Mouse (Mus musculus): ENCODE data around the gene Fktn. TPM values are rescaled to one million over a fixed set of nuclear protein-coding genes. Genes with fewer than 3 reads are reported as not detected.
"Not testable (repeated sequence)": the region's sequence is repeated elsewhere in the genome, so short reads cannot be mapped to it uniquely, and the experiment has no call there.

Gene Fktn
- total RNA-seq (2014; rRNA removed) (5.6 and 5.8 TPM in 2 replicates), polyA plus RNA-seq (2012; rRNA removed) (2.0 and 2.3 TPM in 2 replicates)

DNA sequence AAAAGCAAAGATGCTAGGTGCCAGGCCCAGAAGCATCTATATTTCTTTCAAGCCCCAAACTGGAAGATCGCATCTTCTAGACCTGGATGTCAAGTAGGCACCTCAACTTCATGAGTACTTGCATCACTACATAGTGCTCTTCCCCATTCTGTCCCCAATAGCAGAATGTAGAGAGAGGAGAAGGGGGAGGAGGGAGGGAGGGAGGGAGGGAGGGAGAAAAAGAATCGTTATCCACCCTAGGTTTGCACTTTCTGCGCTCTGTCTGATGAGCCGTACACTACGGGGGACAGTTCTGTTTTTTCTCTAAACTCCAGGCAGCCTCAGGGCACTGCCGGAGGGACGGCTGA, at the start of gene Fktn:
Gene Fktn, plus strand, starts transcription at position 295 of the 347 bp plus-strand sequence.
- Histone ChIP-seq H3K36me3 (ENCODE audit: control insufficient read depth, insufficient read depth, low read length) (no peaks in the 10 kb centered on the region), H3K4me3 (ENCODE audit: insufficient read depth, low read depth, low read length) (peak within 1 kb of the TSS; percentile 86), H3K27ac (replicated peaks; ENCODE audit: insufficient read depth, low read depth, low read length) (peak within 1 kb of the TSS; percentile 84), H3K79me2 (ENCODE audit: control insufficient read depth, insufficient read depth, low read length) (peaks cover 2% of the 10 kb centered on the region; the same call in 1 of the 2 replicates), H3K27me3 (ENCODE audit: control insufficient read depth, insufficient read depth, low read length) (no peaks in the 10 kb centered on the region), H3K9ac (ENCODE audit: low read depth, low read length) (peak within 1 kb of the TSS; percentile 93), H3K4me1 (ENCODE audit: control insufficient read depth, insufficient read depth, low read length) (no peaks in the 10 kb centered on the region)
- WGBS: 6% methylated on average over 7 of the region's 7 CpGs
- TF ChIP-seq POLR2A (IDR thresholded peaks at IDR 0.05; ENCODE audit: extremely low read depth, insufficient read depth, low read length): no peak
- TF ChIP-seq CTCF (IDR thresholded peaks at IDR 0.05; ENCODE audit: low read depth, low read length): no peak
- no peak for DNase-seq (ENCODE audit: extremely low read depth, low read depth, low spot score)

GRCm38 (mm10) chr4:53682092-53682491, 31.7 kb upstream of the Fktn start:
- no peak overlapping the region for H3K4me3 ChIP-seq (ENCODE audit: insufficient read depth, low read depth, low read length)
- no peaks in the 10 kb centered on the region for H3K4me1 ChIP-seq (ENCODE audit: control insufficient read depth, insufficient read depth, low read length)
- no peak overlapping the region for H3K27ac ChIP-seq (replicated peaks; ENCODE audit: insufficient read depth, low read depth, low read length)
- no peaks in the 10 kb centered on the region for H3K27me3 ChIP-seq (ENCODE audit: control insufficient read depth, insufficient read depth, low read length)
- 76% methylated on average over 8 of the region's 8 CpGs for WGBS
- TF ChIP-seq CTCF (IDR thresholded peaks at IDR 0.05; ENCODE audit: low read depth, low read length) (no peak), POLR2A (IDR thresholded peaks at IDR 0.05; ENCODE audit: extremely low read depth, insufficient read depth, low read length) (no peak)
- DNase-seq (ENCODE audit: extremely low read depth, low read depth, low spot score): no peak
- H3K9ac ChIP-seq (ENCODE audit: low read depth, low read length): no peak overlapping the region
- H3K79me2 ChIP-seq (ENCODE audit: control insufficient read depth, insufficient read depth, low read length): no peaks in the 10 kb centered on the region
- no peaks in the 10 kb centered on the region for H3K36me3 ChIP-seq (ENCODE audit: control insufficient read depth, insufficient read depth, low read length)

DNA sequence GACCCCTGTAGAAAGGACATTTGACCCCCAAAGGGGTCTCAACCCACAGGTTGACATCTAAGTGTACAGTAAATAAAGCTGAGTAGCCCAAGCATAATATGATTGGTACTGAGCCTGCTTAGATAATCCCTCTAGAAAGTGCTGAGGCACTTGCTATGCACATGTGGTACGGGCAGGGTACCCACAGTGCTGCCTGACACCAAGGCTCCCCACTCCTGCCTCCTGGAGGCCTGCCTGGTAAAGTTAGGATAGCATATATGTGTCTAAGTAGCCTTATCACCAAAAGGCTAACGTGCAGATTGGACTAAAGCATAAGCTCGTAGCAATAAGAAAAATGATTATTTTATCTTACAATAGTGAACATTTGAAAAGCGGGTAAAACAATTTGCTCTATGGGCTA, 24.8 kb upstream of the Fktn start:
- H3K36me3 ChIP-seq (ENCODE audit: control insufficient read depth, insufficient read depth, low read length): no peaks in the 10 kb centered on the region
- 90% methylated on average over 4 of the region's 4 CpGs for WGBS

GRCm38 (mm10) chr4:53691418-53691817, 22.4 kb upstream of the Fktn start:
- no peak overlapping the region for H3K9ac ChIP-seq (ENCODE audit: low read depth, low read length)
- H3K36me3 ChIP-seq (ENCODE audit: control insufficient read depth, insufficient read depth, low read length): no peaks in the 10 kb centered on the region
- WGBS: 100% methylated on average over 1 of the region's 1 CpGs
- H3K4me3 ChIP-seq (ENCODE audit: insufficient read depth, low read depth, low read length): no peak overlapping the region
- H3K27me3 ChIP-seq (ENCODE audit: control insufficient read depth, insufficient read depth, low read length): no peaks in the 10 kb centered on the region
- H3K27ac ChIP-seq (replicated peaks; ENCODE audit: insufficient read depth, low read depth, low read length): no peak overlapping the region
- no peak for DNase-seq (ENCODE audit: extremely low read depth, low read depth, low spot score)
- TF ChIP-seq POLR2A (IDR thresholded peaks at IDR 0.05; ENCODE audit: extremely low read depth, insufficient read depth, low read length): no peak
- TF ChIP-seq CTCF (IDR thresholded peaks at IDR 0.05; ENCODE audit: low read depth, low read length): no peak
- no peaks in the 10 kb centered on the region for H3K79me2 ChIP-seq (ENCODE audit: control insufficient read depth, insufficient read depth, low read length)
- no peaks in the 10 kb centered on the region for H3K4me1 ChIP-seq (ENCODE audit: control insufficient read depth, insufficient read depth, low read length)

More for the DNA sequence above, 24.8 kb upstream of the Fktn start:
- DNase-seq (ENCODE audit: extremely low read depth, low read depth, low spot score): no peak
- Histone ChIP-seq H3K4me1 (ENCODE audit: control insufficient read depth, insufficient read depth, low read length) (no peaks in the 10 kb centered on the region), H3K79me2 (ENCODE audit: control insufficient read depth, insufficient read depth, low read length) (no peaks in the 10 kb centered on the region), H3K27ac (replicated peaks; ENCODE audit: insufficient read depth, low read depth, low read length) (no peak overlapping the region), H3K4me3 (ENCODE audit: insufficient read depth, low read depth, low read length) (no peak overlapping the region), H3K27me3 (ENCODE audit: control insufficient read depth, insufficient read depth, low read length) (no peaks in the 10 kb centered on the region), H3K9ac (ENCODE audit: low read depth, low read length) (no peak overlapping the region)
- TF ChIP-seq CTCF (IDR thresholded peaks at IDR 0.05; ENCODE audit: low read depth, low read length): no peak
- no peak for TF ChIP-seq POLR2A (IDR thresholded peaks at IDR 0.05; ENCODE audit: extremely low read depth, insufficient read depth, low read length)

GRCm38 (mm10) chr4:53709166-53709565, 4.6 kb upstream of the Fktn start:
- not testable (repeated sequence) for H3K79me2 ChIP-seq (ENCODE audit: control insufficient read depth, insufficient read depth, low read length); H3K4me3 ChIP-seq (ENCODE audit: insufficient read depth, low read depth, low read length); H3K27ac ChIP-seq (replicated peaks; ENCODE audit: insufficient read depth, low read depth, low read length); H3K27me3 ChIP-seq (ENCODE audit: control insufficient read depth, insufficient read depth, low read length); H3K9ac ChIP-seq (ENCODE audit: low read depth, low read length); H3K36me3 ChIP-seq (ENCODE audit: control insufficient read depth, insufficient read depth, low read length); H3K4me1 ChIP-seq (ENCODE audit: control insufficient read depth, insufficient read depth, low read length); DNase-seq (ENCODE audit: extremely low read depth, low read depth, low spot score)

GRCm38 (mm10) chr4:53710021-53710420, 3.8 kb upstream of the Fktn start:
- Histone ChIP-seq H3K4me1 (ENCODE audit: control insufficient read depth, insufficient read depth, low read length) (no peaks in the 10 kb centered on the region), H3K27ac (replicated peaks; ENCODE audit: insufficient read depth, low read depth, low read length) (no peak overlapping the region), H3K27me3 (ENCODE audit: control insufficient read depth, insufficient read depth, low read length) (no peaks in the 10 kb centered on the region), H3K79me2 (ENCODE audit: control insufficient read depth, insufficient read depth, low read length) (no peaks in the 10 kb centered on the region), H3K9ac (ENCODE audit: low read depth, low read length) (no peak overlapping the region), H3K36me3 (ENCODE audit: control insufficient read depth, insufficient read depth, low read length) (no peaks in the 10 kb centered on the region), H3K4me3 (ENCODE audit: insufficient read depth, low read depth, low read length) (no peak overlapping the region)
- WGBS: 90% methylated on average over 2 of the region's 2 CpGs
- no peak for DNase-seq (ENCODE audit: extremely low read depth, low read depth, low spot score)
- TF ChIP-seq CTCF (IDR thresholded peaks at IDR 0.05; ENCODE audit: low read depth, low read length) (no peak), POLR2A (IDR thresholded peaks at IDR 0.05; ENCODE audit: extremely low read depth, insufficient read depth, low read length) (no peak)

Measured in liver, adult 2 months (tissue).